Mouse (Mus musculus): ENCODE data around the gene Fbxo36. TPM values are rescaled to one million over a fixed set of nuclear protein-coding genes. Genes with fewer than 3 reads are reported as not detected.

Gene Fbxo36
- polyA plus RNA-seq (2014; fragmentation: Nextera tagmentation; extraction: Ambion mirVana): 8.1 and 11.4 TPM in 2 replicates

DNA sequence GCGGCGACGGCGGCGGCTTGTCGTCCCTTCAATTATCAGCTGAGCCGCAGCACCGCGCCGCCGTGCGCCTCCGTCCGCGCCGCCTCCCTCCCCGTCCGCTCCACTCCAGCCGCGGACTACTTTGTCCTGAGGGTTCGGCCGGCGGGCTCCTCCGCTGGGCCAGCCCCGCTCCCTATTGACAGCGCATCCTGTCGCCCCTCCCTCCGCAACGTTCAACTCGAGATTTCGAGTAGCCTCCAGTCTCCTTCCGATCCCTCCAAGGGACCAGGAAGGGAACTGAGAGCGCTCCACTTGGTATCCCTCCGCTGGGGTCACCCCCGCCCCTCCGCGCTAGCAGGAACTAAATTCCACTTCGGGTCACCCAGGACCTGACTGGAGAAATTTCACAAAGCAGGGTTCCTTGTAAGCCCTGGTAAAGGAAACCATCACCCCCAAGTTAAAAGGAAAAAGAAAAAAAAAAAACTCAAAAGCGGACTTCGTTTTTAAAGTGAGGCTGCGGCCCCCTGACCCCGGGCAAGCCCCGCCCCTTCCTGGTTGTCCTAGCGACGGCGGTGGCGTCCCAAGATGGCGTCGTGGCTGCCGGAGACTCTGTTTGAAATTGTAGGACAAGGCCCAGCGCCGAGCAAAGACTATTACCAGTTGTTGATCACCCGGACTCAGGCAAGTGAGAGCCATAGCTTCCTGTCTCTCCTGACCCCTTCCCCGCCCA is at the start of gene Fbxo36:
Fbxo36 (plus strand) TSS at position 533 of the 709 bp plus-strand sequence.
- H3K9me3 ChIP-seq (ENCODE audit: control insufficient read depth, low read depth, low read length): no peaks in the 10 kb centered on the region
- peak within 1 kb of the TSS; percentile 94 for H3K4me3 ChIP-seq (ENCODE audit: low read depth, low read length)
- 0 out of 2 replicates have a peak, but pooled peaks cover 4% of the 10 kb centered on the region for H3K4me1 ChIP-seq (ENCODE audit: control insufficient read depth, insufficient read depth, low read length)
- WGBS: under 1% methylated on average over 52 of the region's 54 CpGs
- H3K27ac ChIP-seq (ENCODE audit: low read length): peak within 1 kb of the TSS; percentile 99
- H3K4me2 ChIP-seq (replicated peaks; ENCODE audit: low read depth, low read length): peak within 1 kb of the TSS; percentile 66
- no peaks in the 10 kb centered on the region for H3K27me3 ChIP-seq (ENCODE audit: control insufficient read depth, insufficient read depth, low read length)
- peak within 1 kb of the TSS; percentile 92 for H3K9ac ChIP-seq (replicated peaks; ENCODE audit: low read depth, low read length)
- no peaks in the 10 kb centered on the region for H3K36me3 ChIP-seq (ENCODE audit: control insufficient read depth, insufficient read depth, low read length)
- ATAC-seq (ENCODE audit: insufficient number of reproducible peaks, insufficient read depth, low FRiP score, low read depth): peak; percentile 89

DNA sequence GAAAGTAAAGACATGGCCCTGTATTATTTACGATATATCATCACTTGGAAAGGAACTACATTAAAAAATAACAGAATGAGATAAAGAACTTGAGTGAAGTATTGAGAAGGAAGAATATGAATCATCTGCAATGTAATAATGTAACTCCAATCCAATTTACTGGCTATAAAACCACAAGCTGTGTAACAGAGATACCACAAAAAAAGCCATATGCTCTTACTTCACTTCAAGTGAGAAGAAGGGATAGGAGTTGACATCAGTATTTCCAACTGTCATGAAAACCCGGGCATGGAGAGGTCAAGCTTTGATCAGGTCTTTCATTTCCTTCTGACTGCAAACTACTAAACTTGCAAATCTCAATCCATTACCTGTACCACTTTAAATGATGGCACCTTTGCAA is 48.2 kb upstream of the Fbxo36 start:
- Histone ChIP-seq H3K36me3 (ENCODE audit: control insufficient read depth, insufficient read depth, low read length) (peaks cover 37% of the 10 kb centered on the region), H3K9me3 (ENCODE audit: control insufficient read depth, low read depth, low read length) (no peaks in the 10 kb centered on the region)

DNA sequence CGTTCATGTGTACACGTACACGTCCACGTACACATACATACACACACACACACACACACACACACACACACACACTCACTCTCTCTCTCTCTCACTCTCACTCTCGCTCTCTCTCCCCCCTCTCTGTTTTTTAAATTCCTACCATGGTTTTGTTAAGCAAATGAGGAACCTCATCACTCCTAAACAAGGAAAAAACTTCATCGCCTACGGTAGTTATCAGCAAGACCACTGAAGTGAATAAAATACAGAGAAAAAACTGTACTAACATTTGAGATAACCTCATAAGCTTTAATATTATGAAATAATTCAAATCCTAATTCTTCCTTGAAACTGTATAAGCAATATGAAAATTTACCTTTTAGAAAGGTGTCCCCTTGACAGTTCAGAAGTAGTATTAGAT is 44.3 kb upstream of the Fbxo36 start:
- H3K9me3 ChIP-seq (ENCODE audit: control insufficient read depth, low read depth, low read length): no peaks in the 10 kb centered on the region
- no peak overlapping the region for H3K9ac ChIP-seq (replicated peaks; ENCODE audit: low read depth, low read length)
- H3K27me3 ChIP-seq (ENCODE audit: control insufficient read depth, insufficient read depth, low read length): no peaks in the 10 kb centered on the region
- H3K27ac ChIP-seq (ENCODE audit: low read length): no peak overlapping the region
- no peak overlapping the region for H3K4me3 ChIP-seq (ENCODE audit: low read depth, low read length)
- 97% methylated on average over 7 of the region's 7 CpGs for WGBS
- H3K4me2 ChIP-seq (replicated peaks; ENCODE audit: low read depth, low read length): no peak overlapping the region
- ATAC-seq (ENCODE audit: insufficient number of reproducible peaks, insufficient read depth, low FRiP score, low read depth): no peak
- no peaks in the 10 kb centered on the region for H3K4me1 ChIP-seq (ENCODE audit: control insufficient read depth, insufficient read depth, low read length)
- H3K36me3 ChIP-seq (ENCODE audit: control insufficient read depth, insufficient read depth, low read length): peaks cover 22% of the 10 kb centered on the region

More for the DNA sequence above, 48.2 kb upstream of the Fbxo36 start:
- Histone ChIP-seq H3K4me2 (replicated peaks; ENCODE audit: low read depth, low read length) (no peak overlapping the region), H3K4me3 (ENCODE audit: low read depth, low read length) (no peak overlapping the region), H3K27ac (ENCODE audit: low read length) (no peak overlapping the region), H3K27me3 (ENCODE audit: control insufficient read depth, insufficient read depth, low read length) (no peaks in the 10 kb centered on the region), H3K9ac (replicated peaks; ENCODE audit: low read depth, low read length) (no peak overlapping the region), H3K4me1 (ENCODE audit: control insufficient read depth, insufficient read depth, low read length) (no peaks in the 10 kb centered on the region)
- 98% methylated on average over 2 of the region's 2 CpGs for WGBS
- ATAC-seq (ENCODE audit: insufficient number of reproducible peaks, insufficient read depth, low FRiP score, low read depth): no peak

DNA sequence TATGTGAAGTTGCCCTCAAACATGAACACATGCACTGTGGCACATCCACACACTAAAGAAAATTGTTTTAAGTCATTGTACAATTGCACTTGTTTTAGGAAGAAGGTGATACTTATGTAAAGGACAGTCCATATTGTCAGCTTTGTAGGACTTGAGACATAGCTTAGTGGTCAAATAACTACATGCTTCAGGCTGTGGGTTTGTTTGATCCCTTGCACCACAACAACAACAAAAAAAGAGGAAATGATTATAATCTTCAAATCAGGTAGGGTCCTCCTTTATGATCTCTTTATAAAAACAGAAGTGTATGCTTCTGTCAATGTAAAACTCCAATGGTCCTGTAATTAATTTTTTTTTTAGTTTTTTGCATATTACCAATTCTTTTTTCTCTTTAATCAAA is 40.5 kb upstream of the Fbxo36 start:
- Histone ChIP-seq H3K27ac (ENCODE audit: low read length) (no peak overlapping the region), H3K4me3 (ENCODE audit: low read depth, low read length) (no peak overlapping the region), H3K4me1 (ENCODE audit: control insufficient read depth, insufficient read depth, low read length) (no peaks in the 10 kb centered on the region), H3K9ac (replicated peaks; ENCODE audit: low read depth, low read length) (no peak overlapping the region), H3K36me3 (ENCODE audit: control insufficient read depth, insufficient read depth, low read length) (no peaks in the 10 kb centered on the region; the same call in 1 of the 2 replicates), H3K9me3 (ENCODE audit: control insufficient read depth, low read depth, low read length) (no peaks in the 10 kb centered on the region), H3K27me3 (ENCODE audit: control insufficient read depth, insufficient read depth, low read length) (no peaks in the 10 kb centered on the region), H3K4me2 (replicated peaks; ENCODE audit: low read depth, low read length) (no peak overlapping the region)
- no peak for ATAC-seq (ENCODE audit: insufficient number of reproducible peaks, insufficient read depth, low FRiP score, low read depth)

DNA sequence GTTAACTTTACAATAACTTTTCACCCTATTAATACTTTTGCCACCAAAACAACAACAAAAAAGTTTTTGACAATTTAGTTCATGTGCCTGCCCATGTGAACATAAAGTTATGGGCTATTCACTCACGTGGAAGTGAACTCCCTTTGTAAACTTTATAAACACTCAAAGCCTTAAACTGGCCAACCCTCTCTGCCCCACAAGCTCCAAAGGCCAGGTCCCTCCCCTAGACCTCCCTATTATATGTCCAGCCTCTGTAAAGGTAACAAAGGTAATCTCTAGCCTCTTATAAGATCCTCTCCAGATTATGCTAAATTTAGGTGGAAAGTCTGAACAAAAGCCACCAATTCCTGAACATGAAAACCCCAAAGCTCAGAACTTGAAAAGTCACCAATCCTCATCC is 35.9 kb upstream of the Fbxo36 start:
- no peak overlapping the region for H3K4me2 ChIP-seq (replicated peaks; ENCODE audit: low read depth, low read length)
- H3K27me3 ChIP-seq (ENCODE audit: control insufficient read depth, insufficient read depth, low read length): no peaks in the 10 kb centered on the region
- H3K9ac ChIP-seq (replicated peaks; ENCODE audit: low read depth, low read length): no peak overlapping the region
- WGBS: 45% methylated on average over 1 of the region's 1 CpGs
- no peaks in the 10 kb centered on the region for H3K4me1 ChIP-seq (ENCODE audit: control insufficient read depth, insufficient read depth, low read length)
- H3K27ac ChIP-seq (ENCODE audit: low read length): no peak overlapping the region
- H3K4me3 ChIP-seq (ENCODE audit: low read depth, low read length): no peak overlapping the region
- no peak for ATAC-seq (ENCODE audit: insufficient number of reproducible peaks, insufficient read depth, low FRiP score, low read depth)
- H3K36me3 ChIP-seq (ENCODE audit: control insufficient read depth, insufficient read depth, low read length): no peaks in the 10 kb centered on the region
- no peaks in the 10 kb centered on the region for H3K9me3 ChIP-seq (ENCODE audit: control insufficient read depth, low read depth, low read length)

DNA sequence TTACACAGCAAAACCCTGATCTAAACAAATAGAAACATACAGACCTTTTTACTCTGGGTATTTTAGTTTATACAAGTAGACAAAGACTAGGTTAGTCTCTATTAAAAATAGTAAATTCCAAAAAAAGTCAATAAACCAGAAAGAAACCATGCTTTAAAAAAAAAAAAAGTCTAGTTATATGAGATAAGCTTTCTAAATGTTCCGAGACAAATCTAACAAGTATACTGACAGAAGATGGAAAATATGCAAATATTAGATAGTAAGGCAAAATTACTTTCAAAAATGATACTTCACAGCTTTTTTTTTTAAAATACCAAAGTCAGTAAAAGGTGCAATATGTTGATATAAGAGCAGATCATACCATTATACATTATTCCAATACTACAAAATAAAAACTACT is 22.0 kb upstream of the Fbxo36 start:
- H3K4me3 ChIP-seq (ENCODE audit: low read depth, low read length): no peak overlapping the region
- no peak overlapping the region for H3K27ac ChIP-seq (ENCODE audit: low read length)
- H3K36me3 ChIP-seq (ENCODE audit: control insufficient read depth, insufficient read depth, low read length): peaks cover 5% of the 10 kb centered on the region; the same call in 1 of the 2 replicates
- no peaks in the 10 kb centered on the region for H3K4me1 ChIP-seq (ENCODE audit: control insufficient read depth, insufficient read depth, low read length)
- H3K9ac ChIP-seq (replicated peaks; ENCODE audit: low read depth, low read length): no peak overlapping the region
- H3K4me2 ChIP-seq (replicated peaks; ENCODE audit: low read depth, low read length): no peak overlapping the region
- 79% methylated on average over 1 of the region's 1 CpGs for WGBS
- no peaks in the 10 kb centered on the region for H3K27me3 ChIP-seq (ENCODE audit: control insufficient read depth, insufficient read depth, low read length)
- no peak for ATAC-seq (ENCODE audit: insufficient number of reproducible peaks, insufficient read depth, low FRiP score, low read depth)
- no peaks in the 10 kb centered on the region for H3K9me3 ChIP-seq (ENCODE audit: control insufficient read depth, low read depth, low read length)

DNA sequence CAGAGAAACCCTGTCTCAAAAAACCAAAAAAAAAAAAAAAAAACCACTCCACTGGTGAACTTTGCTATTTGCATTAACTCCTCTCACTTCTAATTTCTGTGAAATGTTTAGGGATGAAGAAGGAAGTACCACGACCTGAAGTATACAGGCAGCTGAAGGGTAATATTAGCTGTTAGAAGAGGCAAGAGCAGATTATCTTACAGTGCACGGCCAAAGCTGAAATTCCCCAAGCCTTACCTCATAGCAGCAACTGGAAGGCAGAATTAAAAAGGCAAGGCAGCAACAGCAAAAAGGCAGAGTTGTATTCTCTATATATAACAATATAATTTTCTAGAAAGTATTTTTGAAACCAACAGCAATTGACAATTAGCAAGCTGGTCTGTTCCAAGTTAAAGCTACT is 14.6 kb upstream of the Fbxo36 start:
- Histone ChIP-seq H3K27me3 (ENCODE audit: control insufficient read depth, insufficient read depth, low read length) (no peaks in the 10 kb centered on the region), H3K27ac (ENCODE audit: low read length) (no peak overlapping the region), H3K4me1 (ENCODE audit: control insufficient read depth, insufficient read depth, low read length) (no peaks in the 10 kb centered on the region), H3K4me2 (replicated peaks; ENCODE audit: low read depth, low read length) (no peak overlapping the region), H3K9me3 (ENCODE audit: control insufficient read depth, low read depth, low read length) (no peaks in the 10 kb centered on the region), H3K4me3 (ENCODE audit: low read depth, low read length) (no peak overlapping the region), H3K9ac (replicated peaks; ENCODE audit: low read depth, low read length) (no peak overlapping the region), H3K36me3 (ENCODE audit: control insufficient read depth, insufficient read depth, low read length) (peaks cover 11% of the 10 kb centered on the region; the same call in 1 of the 2 replicates)
- WGBS: 48% methylated on average over 2 of the region's 2 CpGs
- no peak for ATAC-seq (ENCODE audit: insufficient number of reproducible peaks, insufficient read depth, low FRiP score, low read depth)

DNA sequence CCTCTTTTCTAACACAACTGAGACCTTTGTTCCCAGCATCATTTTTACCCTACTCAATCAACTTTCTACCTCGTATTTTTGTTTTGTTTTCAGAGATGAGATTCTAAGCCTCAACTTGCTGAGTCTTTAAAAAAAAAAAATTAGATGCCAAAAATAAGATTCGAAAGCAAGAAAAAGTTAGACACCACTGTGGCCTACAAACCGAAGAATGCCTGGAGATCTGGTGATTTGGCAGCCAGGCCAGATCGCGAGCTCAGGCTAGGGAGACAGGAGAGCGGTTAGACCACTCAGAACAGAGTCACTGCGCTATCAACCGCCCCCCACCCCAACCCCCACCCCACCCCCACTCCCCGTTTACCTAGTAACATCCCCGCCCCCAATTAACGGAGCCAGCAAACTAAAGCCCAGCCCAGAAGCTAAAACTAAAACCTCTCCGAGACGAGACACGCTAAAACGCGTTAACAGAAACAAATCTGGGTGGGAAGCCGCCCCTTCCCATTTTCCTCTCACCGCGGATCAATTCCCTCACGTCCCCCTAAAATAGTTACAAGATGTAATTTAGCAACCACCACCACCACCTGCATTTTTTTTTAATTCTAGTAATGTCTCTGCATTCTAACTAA is 2.0 kb upstream of the Fbxo36 start:
- Histone ChIP-seq H3K4me2 (replicated peaks; ENCODE audit: low read depth, low read length) (peak overlapping the region; percentile 66), H3K36me3 (ENCODE audit: control insufficient read depth, insufficient read depth, low read length) (no peaks in the 10 kb centered on the region), H3K4me3 (ENCODE audit: low read depth, low read length) (peak overlapping the region; percentile 94), H3K9me3 (ENCODE audit: control insufficient read depth, low read depth, low read length) (no peaks in the 10 kb centered on the region), H3K9ac (replicated peaks; ENCODE audit: low read depth, low read length) (peak overlapping the region; percentile 92), H3K27me3 (ENCODE audit: control insufficient read depth, insufficient read depth, low read length) (no peaks in the 10 kb centered on the region), H3K4me1 (ENCODE audit: control insufficient read depth, insufficient read depth, low read length) (0 out of 2 replicates have a peak, but pooled peaks cover 4% of the 10 kb centered on the region), H3K27ac (ENCODE audit: low read length) (peak overlapping the region; percentile 99)
- no peak for ATAC-seq (ENCODE audit: insufficient number of reproducible peaks, insufficient read depth, low FRiP score, low read depth)
- WGBS: 5% methylated on average over 20 of the region's 20 CpGs

Measured in stomach, embryonic 14.5 days (tissue).